Mouse (Mus musculus): ENCODE data around the gene Itgal. TPM values are rescaled to one million over a fixed set of nuclear protein-coding genes. Genes with fewer than 3 reads are reported as not detected.
A peak's percentile ranks its signal among the peaks of the same experiment; 100 is the strongest.
"Not testable (repeated sequence)": the region's sequence is repeated elsewhere in the genome, so short reads cannot be mapped to it uniquely, and the experiment has no call there.

Gene Itgal
- 0.66 and 0.88 TPM in 2 replicates for polyA plus RNA-seq (2012; rRNA removed)

DNA sequence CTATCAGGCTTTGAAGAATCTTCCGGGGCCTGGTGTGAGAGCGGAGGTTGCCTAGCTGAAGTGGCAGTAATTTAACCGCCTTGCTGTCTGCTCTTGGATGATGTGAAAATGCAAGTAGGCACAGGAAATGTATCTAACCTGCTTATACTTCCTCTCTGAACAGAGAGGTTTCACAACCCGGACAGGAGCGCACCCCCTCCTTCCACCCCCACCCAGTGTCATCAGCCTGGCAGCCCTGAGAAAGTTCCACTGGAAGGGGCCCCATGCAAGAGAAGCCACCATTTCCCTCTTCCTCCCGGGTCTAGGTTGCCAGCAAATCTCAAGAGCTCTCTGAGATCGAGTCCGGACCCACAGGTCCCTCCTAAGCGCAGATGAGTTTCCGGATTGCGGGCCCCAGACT lies at the start of gene Itgal:
TSS of gene Itgal (plus strand) at position 163 of the 400 bp plus-strand sequence.
- no peak for DNase-seq (ENCODE audit: extremely low spot score in 1 of 2, low spot score in 1 of 2)

DNA sequence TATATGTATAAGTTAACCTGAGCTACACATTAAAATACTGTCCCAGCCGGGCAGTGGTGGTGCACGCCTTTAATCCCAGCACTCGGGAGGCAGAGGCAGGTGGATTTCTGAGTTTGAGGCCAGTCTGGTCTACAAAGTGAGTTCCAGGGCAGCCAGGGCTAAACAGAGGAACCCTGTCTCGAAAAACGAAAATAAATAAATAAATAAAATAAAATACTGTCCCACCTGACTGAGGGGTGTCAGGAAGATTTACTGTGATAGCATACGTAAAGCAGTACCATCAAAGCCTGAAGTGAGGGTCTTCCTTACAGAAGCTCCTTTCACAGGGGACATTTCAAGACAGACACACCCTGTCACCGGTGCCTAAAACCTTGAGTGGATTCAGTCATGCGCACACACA lies 45.5 kb upstream of the Itgal start:
- DNase-seq (ENCODE audit: extremely low spot score in 1 of 2, low spot score in 1 of 2) = not testable (repeated sequence)

DNA sequence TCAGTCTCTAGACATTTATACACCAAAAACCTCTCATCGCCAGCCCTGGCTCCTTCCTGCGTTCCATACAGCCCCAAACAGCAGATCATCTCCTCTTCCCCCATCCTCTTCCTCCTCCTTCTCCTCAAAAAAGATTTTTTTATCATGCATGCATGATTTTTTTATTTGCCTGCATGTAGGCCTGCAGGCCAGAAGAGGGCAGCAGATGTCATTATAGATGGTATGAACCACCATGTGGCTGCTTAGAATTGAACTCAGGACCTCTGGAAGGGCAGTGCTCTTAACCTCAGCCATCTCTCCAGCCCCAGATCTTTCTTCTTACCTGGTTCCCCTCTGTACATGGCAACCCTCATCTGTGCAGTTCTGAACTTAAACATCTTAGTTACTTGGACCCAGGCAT lies 43.6 kb upstream of the Itgal start:
- peak in 1 of 2 experiments; percentile 28 for DNase-seq (ENCODE audit: extremely low spot score in 1 of 2, low spot score in 1 of 2)

GRCm38 (mm10) chr7:127253341-127253740 lies 42.7 kb upstream of the Itgal start:
- no peak for DNase-seq (ENCODE audit: extremely low spot score in 1 of 2, low spot score in 1 of 2)

DNA sequence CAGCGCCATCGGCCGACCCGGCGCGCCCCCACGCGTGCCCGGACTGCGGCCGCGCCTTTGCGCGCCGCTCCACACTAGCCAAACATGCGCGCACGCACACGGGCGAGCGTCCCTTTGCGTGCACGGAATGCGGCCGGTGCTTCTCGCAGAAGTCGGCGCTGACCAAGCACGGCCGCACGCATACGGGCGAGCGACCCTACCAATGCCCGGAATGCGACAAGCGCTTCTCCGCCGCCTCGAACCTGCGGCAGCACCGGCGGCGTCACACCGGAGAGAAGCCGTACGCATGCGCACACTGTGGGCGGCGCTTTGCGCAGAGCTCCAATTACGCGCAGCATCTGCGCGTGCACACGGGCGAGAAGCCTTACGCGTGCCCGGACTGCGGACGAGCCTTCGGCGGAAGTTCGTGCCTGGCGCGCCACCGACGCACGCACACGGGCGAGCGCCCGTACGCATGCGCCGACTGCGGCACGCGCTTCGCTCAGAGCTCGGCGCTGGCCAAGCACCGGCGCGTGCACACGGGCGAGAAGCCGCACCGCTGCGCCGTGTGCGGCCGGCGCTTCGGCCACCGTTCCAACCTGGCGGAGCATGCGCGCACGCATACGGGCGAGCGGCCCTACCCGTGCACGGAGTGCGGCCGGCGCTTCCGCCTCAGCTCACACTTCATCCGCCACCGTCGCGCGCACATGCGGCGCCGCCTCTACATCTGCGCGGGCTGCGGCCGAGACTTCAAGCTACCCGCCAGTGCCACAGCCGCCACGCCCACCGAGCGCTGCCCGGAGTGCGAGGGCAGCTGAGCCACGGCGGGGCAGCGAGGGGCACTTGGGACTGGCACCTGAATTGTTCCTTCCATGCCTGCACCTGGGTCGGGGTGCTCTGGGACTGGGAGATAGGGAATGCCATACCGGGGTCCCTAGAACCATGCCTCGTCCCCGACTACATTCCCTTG lies 42.0 kb upstream of the Itgal start:
- peak; percentile 86 to 97 for DNase-seq (ENCODE audit: extremely low spot score in 1 of 2, low spot score in 1 of 2)

DNA sequence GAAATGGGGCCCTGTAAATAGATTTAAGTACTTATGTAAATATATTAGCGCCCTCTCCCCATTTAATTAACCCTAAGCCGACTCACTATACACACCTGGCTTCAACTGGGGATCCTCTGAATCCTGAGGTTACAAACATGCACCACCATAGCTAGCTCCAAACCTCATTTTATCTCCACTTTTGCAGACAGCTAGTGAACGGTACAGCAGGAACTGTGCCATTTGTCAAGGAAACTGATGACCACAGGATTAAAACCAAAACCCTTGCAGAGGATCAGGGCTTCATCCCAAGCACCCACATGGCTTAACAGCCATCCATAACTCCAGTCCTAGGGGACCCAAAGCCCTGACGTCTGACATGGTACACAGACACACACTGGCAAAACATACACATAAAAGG lies 41.1 kb upstream of the Itgal start:
- no peak for DNase-seq (ENCODE audit: extremely low spot score in 1 of 2, low spot score in 1 of 2)

DNA sequence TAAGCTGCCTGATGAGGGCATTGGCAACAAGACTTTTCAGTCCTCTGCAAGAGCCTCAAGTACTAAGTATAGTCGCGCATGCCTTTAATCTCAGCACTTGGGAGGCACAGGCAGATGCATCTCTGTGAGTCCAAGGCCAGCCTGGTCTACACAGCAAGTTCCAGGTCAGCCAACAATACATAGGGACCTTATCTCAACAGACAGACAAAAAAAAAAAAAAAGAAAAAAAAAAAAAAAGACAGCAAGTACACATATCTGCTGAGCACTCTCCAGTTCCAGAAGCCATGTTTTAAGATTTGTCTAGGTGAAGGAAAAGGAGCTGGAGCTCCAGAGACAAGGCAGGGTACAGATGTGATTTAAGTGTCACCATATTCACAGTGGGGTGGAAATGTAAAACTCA lies 40.1 kb upstream of the Itgal start:
- DNase-seq (ENCODE audit: extremely low spot score in 1 of 2, low spot score in 1 of 2) = no peak

GRCm38 (mm10) chr7:127256518-127256917 lies 39.5 kb upstream of the Itgal start:
- no peak for DNase-seq (ENCODE audit: extremely low spot score in 1 of 2, low spot score in 1 of 2)

- peak in 1 of 2 experiments; percentile 31 for DNase-seq (ENCODE audit: extremely low spot score in 1 of 2, low spot score in 1 of 2)
These were observed 36.7 kb upstream of the Itgal start for GRCm38 (mm10) chr7:127259186-127259905.

DNA sequence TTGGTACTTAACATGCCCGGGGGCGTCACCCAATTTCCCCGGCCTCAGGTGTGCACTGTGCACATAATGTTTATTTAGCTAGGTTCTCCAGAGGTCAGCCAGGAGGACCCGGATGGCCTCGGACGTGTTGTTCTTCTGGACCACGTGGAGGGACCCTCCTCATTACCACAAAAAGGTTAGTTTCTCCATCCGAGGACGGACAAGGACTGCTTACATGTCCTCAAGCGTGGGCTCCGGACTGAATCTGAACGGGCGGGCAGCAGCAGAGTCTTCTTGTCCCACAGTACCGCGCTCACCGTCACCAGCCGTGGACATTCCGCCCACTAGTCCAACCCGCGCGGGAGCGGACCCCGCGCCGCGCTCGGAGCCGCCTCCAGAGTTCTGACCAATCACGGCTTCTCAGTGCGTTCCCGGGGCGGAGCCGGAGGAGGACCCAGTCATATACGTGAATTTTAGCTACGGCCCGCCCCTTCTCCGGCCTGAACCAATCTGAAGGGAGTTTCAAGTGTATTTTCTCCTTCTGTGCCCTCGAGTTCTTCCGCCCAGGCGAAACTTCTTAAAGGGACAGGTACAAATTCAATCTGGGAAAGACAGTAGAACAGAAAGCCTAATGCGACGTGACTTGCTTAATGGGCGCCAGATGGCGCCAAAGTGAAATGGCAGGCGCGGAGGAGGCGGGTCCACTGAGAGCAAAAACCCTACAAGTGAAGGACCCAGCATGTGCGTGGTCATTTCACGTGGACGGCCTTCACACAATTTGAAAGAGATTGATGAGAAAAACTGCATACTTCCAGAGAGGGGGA lies 35.5 kb upstream of the Itgal start, which contains the start of gene Dctpp1:
TSS of gene Dctpp1 (minus strand) at position 401 of the 803 bp plus-strand sequence.
- peak; percentile 99 for DNase-seq (ENCODE audit: extremely low spot score in 1 of 2, low spot score in 1 of 2)

DNA sequence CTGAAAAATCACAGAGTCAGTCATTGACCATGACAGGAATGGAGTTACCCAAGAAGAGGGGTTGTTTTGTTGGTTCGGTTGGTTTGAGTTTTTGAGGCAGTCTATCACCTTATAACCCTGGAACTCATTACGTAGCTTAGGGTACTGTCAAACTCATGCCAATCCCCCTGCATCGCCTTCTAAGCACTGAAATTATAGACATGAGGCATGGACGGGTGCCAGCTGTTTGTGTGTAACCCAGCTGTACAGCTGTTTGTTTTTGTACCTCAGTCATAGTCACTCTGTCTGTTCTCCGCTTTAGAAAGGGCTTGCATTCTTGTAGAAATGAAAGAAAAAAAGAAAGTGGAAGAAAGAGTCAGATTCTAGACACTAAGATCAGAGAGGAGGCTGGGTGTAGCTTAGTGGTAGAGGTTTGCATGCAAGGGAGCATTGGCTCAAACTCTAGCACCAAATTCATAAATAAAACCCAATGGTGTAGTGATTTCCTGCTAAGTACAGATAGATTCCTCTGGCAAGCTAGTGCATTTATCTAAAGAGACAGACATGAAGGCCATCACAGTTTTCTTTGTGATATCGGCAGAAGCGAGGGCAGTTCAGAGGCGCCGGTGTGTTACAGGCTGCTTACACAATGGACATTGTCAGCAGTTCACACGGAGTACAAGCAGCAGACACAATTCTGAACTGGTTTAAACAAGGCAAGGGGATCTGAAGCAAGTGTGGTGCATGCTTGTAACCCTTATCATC lies 33.7 kb upstream of the Itgal start:
- DNase-seq (ENCODE audit: extremely low spot score in 1 of 2, low spot score in 1 of 2) = no peak

GRCm38 (mm10) chr7:127263526-127263925 lies 32.5 kb upstream of the Itgal start:
- DNase-seq (ENCODE audit: extremely low spot score in 1 of 2, low spot score in 1 of 2) = no peak

GRCm38 (mm10) chr7:127270256-127270655 lies 25.8 kb upstream of the Itgal start:
- DNase-seq (ENCODE audit: extremely low spot score in 1 of 2, low spot score in 1 of 2) = no peak

DNA sequence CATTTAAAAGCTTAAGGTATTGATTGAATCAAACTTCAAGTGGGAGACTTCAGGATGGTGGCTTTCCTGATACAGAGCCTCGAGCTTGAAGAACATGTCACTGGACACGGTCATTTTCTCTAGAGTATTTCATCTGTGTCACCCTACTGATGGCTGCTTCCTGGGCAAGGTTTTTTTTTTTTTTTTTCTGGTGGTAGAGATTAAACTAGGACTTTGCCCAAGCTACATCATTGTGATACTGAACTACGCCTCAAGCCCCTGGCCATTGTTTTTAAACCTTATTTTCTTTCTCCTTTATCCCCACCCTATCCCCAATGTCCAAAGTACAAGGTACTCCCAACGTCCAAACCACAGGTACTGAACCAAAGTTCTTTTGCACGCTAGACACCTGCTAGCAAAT lies 25.4 kb upstream of the Itgal start:
- DNase-seq (ENCODE audit: extremely low spot score in 1 of 2, low spot score in 1 of 2) = no peak

DNA sequence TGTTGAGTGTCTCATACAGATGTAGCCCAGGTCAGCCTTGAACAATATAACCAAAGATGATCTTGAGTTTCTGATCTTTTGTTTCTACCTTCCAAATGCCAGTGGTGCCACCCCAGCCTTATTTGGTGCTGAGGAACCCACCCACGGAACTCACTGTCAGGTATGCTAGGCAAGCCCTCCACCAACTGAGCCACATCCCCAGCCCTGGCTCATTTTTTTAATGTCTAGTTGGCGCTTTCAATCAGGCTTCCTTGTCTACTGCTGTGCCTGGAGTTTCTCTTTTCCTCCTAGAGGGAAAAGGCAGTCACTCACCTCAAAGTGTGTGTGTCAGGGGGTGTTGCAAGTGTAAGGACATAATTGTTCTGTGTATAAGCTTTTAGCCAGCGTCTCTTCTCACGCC lies 25.0 kb upstream of the Itgal start:
- DNase-seq (ENCODE audit: extremely low spot score in 1 of 2, low spot score in 1 of 2) = no peak

DNA sequence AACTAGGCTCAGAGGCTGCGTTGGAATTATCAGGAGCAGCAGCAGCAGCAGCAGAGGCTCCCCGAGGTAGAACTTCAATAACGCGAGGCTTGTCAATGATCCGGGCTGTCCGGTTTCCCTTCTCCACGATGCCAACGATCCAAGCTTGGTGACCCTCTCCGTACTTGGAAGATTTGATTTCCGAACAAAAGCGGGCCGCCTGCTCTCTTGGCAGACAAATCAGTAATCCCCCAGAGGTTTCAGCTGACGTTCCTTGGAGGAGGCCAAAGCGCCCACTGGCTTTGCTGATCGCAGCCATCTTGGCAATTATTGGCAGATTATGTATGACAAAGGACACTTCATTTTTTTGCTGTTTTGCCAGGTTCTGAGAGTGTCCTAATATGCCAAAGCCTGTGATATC lies 23.5 kb upstream of the Itgal start:
- no peak for DNase-seq (ENCODE audit: extremely low spot score in 1 of 2, low spot score in 1 of 2)

DNA sequence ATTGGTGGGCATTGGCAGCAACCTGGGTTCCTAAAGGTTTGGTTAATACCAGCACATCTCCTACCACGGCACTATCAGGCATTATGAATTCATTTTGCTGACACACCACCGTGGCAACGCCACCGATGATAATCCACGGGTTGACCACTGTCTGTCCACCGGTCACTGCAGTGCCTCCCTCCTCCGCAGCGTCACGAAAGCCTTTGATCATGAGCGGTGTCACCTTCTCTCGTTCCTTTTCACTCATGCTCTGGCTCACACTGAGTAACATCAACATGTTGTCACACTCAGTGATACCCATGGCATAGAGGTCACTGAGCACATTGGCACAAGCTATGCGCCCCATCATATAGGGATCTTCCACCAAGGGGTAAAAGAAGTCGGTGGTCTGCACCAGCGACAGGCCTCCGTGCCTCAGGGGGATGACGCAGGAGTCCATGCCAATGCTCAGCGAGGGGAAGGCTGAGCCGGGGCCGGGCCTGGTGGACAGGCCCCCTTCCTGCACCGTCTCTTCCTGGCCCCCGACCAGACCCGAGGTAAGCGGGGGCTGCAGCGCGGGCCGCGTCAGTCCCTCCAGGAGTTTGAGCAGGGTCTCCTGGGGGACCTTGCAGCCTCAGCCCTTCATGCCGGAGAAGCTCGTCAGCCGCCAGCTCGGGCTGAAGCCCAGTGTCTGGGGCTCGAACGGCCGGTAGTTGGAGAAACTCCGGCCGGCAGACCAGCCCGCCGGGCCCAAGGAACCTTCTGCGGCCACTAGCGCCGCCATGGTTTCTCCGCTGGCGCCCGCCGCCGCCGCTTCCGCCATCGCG lies 22.7 kb upstream of the Itgal start:
- no peak for DNase-seq (ENCODE audit: extremely low spot score in 1 of 2, low spot score in 1 of 2)

GRCm38 (mm10) chr7:127273925-127274789 lies 21.9 kb upstream of the Itgal start, which contains the start of gene Sephs2:
Gene Sephs2 (minus strand): TSS chr7:127274055.
- peak; percentile 94 to 98 for DNase-seq (ENCODE audit: extremely low spot score in 1 of 2, low spot score in 1 of 2)
